Mouse (Mus musculus): ENCODE measurements around the gene Pold4.

The Pold4 gene

DNA sequence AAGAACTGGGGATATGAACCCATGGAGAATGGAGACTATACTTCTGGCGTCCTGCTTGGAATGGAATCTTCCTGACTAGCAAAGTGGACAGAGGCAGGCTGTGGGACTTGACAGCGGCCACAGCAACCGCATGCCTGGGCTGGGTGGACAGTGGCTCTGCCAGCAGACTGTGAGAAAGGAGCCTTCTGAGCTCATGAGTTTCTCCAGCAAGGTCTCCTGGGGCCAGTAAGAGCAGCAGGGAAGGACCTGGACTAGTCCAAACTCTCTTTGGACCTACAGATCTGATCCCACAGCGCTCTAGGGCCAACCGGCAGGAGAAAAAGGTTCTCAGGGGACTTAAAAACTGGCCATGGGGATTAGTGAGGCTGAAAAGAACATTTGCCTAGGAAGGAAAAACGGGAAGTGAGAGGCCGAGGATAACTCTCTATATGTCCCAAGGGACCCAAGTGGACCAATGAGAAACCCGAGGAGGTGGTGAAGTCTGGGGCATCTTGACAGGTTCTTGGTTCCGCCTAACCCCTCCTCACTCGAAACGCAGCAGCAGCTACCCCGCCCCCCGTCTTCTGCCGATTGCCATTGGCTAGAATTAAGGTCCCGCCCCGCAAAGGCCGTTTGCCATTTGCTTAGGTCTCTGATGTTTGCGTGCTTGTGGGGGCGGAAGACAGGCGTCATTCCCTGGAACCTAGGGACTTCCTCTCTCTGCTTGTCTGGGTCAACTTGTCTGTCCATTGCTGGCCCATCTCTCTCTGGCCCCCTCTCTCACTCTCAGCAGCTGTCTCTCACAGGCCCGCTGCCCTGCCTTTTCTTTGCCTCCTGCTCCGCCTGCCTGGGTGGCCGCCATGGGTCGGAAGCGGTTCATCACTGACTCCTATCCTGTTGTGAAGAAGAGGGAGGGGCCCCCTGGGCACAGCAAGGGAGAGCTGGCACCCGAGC lies at the start of gene Pold4:
Gene Pold4, plus strand, starts transcription at position 647 of the 933 bp plus-strand sequence.
- peak; percentile 95 for DNase-seq (ENCODE audit: low spot score)

DNA sequence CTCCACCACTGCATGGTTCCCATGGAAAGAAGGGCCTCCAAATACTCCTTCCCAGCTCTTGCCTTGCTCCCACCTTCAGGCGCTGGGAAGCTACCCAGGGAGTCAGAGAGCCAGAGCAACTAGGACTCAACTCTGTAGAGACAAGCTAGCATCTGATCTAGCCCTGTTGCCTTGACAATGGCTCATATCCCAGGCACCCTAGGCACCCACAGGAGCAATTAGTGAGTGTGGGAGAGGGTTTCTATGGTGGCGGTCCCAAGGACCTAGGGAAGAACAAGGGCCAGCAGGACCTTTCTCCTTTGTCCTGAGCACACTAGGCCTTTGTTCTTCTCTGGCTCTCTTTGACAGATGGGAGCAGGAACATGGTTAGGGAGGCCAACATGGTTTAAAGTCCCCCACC lies 48.0 kb upstream of the Pold4 start:
- no peak for DNase-seq (ENCODE audit: low spot score)

DNA sequence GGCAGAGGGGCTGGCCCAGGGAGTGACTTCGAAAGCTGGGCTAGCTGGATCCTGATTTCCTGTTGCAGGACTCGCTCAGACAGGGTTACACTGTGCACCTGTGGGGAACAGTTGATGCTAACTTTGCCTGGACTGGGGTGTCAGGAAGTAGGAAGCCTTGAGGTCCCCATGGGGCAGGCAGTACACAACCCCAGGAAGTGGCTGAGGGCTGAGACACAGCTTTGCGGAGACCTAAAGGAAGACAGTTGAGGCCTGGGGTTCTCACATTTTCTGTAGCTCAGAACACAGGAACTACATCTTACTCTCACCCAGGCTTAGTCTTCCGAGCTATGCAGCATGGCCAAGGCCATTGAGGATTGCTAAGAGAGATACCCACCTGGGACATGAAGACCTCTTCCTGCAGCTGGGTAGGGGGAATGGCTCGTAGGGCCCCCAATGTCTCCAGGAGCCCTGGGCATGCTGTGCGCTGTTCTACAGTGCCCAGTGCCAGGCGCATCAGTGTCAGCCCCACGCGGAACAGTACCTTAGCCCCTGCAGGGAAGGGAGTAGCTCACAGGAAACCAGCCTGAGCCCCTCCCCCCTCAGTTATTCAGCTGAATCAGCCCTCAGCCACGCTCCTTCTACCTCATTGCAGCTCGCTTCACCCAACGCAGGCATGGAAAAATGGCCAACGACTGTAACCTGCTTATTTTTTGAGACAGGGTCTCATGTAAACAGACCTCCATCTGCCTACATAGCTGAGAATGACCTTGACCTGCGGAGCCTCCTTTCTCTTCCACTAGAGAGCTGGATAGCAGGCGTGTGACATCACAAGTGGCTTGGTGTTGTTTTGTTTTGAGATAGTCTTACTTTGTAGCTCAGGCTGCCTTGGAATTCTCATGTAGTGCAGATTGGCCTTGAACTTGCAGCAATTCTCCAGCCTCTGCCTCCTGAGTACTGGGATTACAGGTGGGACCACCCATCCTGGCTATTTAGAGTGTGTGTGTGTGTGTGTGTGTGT lies 46.4 kb upstream of the Pold4 start:
- DNase-seq (ENCODE audit: low spot score) = no peak

DNA sequence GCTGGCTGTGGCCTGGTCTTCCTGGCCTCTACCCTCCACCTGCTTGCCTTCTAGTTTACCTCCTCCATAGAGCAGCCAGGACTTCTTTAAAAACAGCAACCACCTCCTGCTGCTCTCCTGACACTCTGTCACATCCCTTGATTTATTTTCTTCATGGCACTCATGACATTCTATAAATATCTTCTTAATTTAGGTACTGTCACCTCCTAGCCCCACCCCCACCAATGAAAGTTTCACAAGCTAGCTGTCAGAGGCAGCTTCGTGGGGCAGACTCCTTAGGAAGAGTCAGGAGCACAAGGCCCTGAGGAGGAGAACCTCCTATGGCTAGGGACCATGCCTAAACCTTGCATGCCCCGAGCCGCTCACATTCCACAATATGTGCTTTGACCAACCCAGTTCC lies 44.4 kb upstream of the Pold4 start:
- DNase-seq (ENCODE audit: low spot score) = no peak

DNA sequence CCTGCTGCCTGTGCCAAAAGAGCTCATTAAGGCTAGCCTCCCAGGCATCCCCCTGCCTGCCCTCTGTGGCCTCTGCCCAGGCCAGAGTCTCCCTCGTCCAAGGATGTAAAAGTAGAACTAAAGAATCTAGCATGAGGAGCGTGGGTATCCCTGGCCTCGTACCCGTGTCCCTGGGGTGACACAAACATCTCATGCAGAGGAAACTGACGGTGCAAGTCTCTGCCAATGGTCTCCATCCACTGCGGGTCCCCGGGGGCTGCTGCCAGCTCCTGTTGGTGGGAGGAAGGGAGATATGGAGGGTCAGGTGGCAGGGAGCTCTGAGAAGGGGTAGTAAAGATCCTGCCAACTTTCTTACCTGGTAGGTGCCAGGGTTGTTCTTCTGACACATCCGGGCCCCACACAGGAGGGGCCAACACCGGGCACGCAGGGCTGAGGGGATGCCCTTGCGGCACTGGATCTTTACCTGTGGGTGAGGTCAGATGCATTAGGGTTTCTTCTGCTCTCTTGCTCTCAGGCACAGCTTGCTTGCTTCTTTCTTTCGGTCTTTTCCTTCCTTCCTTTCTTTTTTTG lies 42.6 kb upstream of the Pold4 start:
- DNase-seq (ENCODE audit: low spot score) = no peak

DNA sequence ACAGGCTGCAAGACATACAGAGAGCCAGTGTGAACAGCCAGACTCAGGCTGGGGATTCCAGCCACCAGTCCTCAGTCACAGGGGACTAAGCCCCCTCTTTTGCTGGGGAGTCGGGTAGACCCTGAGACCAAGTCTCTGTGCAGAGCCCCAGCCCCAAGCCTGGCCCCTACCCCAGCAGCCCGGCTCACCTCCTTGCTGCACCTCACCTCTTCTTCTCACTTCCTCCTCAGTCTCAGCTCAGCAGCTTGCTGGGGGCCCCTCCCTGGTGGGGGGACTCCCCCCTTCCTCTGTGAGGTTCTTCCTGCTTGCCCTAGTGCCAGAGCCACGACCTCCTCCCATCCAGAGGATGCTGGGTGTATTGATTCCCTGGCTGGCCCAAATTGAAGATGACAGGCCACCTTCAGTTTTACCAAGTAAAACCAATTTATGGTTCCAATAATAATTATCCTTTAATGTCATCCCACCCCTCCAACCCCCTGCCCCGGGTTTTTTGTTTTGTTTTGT lies 40.8 kb upstream of the Pold4 start, which contains the start of gene Tbc1d10c:
Gene Tbc1d10c, minus strand, starts transcription at position 454 of the 504 bp plus-strand sequence.
- DNase-seq (ENCODE audit: low spot score) = no peak

DNA sequence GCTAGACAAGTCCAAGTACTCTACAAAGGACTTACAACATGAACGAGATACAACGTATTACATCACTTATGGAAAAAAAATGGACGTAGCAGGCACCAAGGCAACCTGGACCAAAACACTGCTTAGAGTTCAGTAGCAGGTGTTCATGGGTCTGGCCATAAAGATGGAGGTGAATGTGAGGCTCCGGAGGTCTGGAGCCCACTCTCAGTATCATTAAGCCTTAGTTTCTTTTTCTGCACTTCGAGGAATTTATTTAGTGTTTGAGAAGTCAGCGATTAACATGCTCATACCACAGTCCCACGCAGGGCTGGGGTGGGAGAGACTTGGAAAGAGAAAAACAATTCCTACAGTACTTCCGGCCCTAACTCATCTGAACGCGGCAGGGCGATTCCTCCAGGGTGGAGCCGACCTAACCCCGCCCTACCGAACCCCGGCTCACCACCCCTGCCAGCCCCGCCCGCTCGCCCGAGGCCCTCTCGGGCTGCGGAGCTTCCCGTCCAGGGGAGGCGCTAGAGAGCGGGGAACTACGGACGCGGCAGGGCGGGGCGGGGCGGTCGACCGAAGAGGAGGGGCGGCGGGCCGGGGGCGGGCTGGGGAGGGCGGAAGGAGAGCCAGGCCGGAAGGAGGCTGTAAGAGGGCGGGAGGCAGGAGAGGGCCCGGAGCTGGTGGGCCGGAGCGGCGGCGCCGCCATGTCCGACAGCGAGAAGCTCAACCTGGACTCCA lies 40.0 kb upstream of the Pold4 start, which contains the start of gene Ppp1ca:
Gene Ppp1ca, plus strand, starts transcription at position 538 of the 723 bp plus-strand sequence.
- peak; percentile 93 for DNase-seq (ENCODE audit: low spot score)

DNA sequence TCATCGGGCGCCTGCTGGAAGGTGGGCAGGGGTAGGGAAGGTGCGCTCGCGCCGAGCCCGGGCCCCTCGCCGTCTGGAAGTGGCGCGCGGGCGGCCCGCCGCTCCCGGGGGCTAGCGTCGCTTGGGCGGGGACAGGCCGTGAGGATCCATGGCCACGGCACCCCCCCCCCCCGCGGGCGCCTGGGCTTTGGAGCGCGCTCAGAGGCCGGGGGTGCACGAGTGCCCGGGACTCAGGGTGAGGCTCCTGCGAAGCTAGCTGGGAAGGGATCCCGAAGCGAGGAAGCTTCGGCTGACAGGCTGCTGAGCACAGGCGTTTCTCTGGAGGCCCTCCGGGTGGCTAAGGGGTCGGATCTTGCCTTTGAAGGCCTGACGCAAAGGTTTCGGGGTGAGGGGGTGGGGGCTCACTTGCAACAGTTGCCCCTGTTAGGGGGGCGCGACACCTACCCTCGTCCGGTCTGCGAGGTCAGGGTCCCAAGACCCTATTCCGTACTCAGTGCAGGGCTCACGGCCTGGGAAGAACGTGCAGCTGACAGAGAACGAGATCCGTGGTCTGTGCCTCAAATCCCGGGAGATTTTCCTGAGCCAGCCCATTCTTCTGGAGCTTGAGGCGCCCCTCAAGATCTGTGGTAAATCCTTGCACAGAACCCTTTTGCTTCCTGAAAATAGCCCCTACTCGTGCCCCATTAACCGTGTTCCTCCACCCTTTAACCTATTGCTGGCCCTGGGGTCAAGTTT lies 39.3 kb upstream of the Pold4 start:
- DNase-seq (ENCODE audit: low spot score) = peak; percentile 31

DNA sequence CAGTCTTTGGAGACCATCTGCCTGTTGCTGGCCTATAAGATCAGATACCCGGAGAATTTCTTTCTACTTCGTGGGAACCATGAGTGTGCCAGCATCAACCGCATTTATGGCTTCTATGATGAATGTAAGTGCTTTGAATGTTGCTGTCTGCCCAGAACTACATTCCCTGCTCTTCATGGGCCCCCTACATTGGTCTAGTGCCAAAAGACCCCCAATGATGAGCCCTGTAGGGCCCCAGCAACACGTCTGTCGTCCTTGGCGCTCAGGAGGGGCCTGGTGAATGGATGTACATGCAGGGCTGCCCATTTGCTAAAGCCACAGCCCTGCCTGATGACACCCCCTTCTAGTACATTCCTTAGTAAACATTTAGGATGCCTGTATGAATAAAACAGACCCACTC lies 38.6 kb upstream of the Pold4 start:
- DNase-seq (ENCODE audit: low spot score) = no peak

DNA sequence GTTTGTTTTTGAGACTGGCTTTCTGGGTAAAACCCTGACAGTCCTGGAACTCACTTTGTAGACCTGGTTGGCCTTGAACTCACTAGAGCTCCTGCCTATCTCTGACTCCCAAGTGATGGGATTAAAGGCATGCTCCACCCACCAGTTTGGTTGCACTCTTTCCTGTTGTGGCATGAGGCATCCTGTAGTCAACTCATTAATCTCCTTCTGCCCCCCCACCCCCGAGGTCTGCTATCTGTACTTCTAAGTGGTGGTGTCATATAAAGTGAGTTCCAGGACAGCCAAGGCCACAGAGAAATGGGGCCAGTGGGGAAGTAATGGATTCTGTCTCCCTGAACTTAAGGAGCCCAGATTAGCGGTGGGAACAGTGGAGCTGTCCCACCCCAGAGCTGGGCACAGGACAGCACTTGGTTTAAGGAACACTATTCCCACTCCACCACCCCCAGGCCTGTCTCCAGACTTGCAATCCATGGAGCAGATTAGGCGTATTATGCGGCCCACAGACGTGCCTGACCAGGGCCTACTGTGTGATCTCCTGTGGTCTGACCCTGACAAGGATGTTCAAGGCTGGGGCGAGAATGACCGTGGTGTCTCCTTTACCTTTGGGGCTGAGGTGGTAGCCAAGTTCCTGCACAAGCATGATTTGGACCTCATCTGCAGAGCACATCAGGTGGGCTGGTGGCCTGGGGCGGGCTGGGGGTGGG lies 37.5 kb upstream of the Pold4 start:
- no peak for DNase-seq (ENCODE audit: low spot score)

DNA sequence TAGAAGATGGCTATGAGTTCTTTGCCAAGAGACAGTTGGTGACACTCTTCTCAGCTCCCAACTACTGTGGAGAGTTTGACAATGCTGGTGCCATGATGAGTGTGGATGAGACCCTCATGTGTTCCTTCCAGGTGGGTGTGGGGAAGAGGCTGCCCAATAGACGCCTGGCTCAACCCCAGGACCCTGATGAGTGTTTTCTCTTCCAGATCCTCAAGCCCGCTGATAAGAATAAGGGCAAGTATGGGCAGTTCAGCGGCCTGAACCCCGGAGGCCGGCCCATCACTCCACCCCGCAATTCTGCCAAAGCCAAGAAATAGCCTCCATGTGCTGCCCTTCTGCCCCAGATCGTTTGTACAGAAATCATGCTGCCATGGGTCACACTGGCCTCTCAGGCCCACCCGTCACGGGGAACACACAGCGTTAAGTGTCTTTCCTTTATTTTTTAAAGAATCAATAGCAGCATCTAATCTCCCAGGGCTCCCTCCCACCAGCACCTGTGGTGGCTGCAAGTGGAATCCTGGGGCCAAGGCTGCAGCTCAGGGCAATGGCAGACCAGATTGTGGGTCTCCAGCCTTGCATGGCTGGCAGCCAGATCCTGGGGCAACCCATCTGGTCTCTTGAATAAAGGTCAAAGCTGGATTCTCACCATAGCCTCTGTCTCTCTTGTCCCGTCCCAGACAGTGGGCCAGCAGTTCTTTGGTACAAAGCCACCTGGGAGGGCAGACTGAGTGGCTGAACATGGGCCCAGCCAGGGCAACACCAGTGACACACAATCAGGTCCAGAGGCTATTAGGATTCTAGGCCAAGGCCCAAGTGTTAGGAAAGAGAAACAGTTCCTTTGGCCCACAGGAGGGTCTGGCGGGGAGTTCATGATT lies 36.7 kb upstream of the Pold4 start:
- no peak for DNase-seq (ENCODE audit: low spot score)

DNA sequence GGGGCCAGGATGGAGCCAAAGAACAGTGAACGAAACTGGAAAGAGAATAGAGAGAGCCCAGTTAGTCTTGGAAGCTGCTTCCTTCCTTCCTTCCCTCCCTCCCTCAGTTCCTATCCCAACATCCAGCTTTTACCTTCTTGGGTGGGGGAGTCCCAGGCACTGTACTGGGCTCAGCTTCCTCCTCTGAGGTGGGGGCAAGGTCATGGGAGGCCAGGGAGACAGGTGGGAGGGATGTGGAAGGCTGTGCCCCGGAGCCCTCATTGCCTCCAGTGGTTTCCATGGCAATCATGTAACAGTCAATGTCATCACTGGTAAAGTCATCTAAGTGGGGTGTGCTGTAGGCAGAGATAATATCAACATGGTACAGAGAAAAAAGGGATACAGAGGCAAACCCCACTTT lies 35.7 kb upstream of the Pold4 start:
- no peak for DNase-seq (ENCODE audit: low spot score)

DNA sequence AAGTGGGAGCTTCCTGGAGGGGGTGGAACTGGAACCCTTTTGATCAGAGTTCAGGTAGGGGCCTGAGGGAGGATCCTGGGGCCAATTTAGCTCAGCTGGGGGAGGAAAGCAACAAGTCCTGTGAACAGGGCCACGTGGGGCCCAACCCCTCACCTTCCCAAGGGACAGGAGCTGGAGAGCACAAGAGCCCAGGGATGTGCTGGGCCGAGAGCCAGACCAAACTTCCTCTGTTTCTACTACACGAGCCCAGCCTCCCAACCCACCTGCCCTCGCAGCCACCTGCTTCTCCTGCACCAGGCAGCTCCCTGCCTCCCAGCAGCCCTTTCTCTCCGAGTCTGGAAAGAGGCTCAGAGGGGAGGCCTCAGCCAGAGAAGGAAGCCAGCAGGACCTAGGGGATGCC lies 35.2 kb upstream of the Pold4 start:
- DNase-seq (ENCODE audit: low spot score) = no peak

DNA sequence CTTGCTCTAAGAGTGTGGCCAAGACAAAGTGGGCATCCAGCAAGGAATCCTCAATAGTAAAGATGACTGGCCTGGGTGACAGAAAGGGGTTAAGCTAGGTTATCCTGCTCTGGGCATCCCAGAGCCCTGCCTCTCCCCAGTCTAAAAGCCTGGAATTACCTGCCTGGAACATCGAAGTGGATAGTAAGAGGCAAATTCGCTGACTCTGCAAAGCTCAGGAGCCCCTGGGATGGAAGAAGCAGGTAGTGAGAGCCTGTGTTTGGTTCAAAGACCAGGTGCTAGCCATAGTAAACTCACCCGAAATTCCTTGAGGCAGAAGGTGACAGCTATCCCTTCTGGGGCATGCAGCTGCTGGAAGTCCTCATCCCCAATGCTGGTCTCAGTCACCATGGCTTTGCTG lies 34.5 kb upstream of the Pold4 start:
- no peak for DNase-seq (ENCODE audit: low spot score)

DNA sequence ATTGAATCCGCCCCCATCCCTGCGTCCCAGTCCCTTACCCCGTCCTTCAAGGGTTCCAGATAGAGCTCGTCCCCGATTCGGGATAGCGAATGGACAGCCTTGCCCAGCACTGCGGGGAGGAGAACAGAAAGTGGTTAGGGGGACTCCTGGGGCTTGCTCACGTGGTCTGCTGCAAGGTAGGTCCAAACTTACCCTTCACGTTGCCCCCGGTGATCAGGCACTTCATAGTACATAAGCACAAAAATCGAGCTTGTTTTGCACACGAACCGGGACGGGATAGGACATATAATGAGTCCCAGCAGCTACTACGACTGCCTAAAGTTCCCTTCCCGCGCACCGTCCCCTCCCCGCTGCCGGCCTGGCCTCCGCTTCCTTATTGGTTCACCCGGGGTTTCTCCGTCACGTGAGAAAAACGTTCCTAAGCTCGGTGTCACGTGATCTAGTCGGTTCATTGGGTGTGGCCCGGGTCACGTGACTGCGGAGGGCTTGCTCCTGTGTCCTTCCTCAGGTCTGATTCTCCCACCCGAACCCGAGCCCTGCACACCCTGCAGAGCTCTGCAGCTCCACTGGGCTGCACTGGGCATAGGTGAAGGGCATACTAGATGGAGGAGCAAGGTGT lies 30.3 kb upstream of the Pold4 start, which contains the start of gene Rad9a:
Gene Rad9a, minus strand, starts transcription at position 372 of the 619 bp plus-strand sequence.
- DNase-seq (ENCODE audit: low spot score) = peak; percentile 100

DNA sequence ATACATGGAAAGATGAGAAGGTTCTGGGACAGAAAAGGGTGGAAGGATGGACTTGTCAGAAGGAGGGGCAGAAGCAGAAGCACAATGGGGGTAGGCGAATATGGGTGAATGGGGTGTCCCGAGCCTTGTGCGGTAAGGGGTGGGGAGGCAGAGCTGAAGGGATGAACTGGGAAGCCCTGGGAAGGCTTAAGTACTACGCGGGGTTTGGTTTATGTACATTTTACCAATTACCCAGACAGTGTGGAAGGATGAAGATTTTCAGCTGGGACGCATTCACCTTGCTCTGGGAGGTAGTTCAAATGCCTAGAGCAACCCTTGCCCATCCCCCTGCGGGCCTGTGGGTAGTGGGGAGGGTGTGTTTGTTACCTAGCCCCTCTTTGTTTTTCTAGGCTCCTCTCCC lies 29.6 kb upstream of the Pold4 start:
- DNase-seq (ENCODE audit: low spot score) = no peak

DNA sequence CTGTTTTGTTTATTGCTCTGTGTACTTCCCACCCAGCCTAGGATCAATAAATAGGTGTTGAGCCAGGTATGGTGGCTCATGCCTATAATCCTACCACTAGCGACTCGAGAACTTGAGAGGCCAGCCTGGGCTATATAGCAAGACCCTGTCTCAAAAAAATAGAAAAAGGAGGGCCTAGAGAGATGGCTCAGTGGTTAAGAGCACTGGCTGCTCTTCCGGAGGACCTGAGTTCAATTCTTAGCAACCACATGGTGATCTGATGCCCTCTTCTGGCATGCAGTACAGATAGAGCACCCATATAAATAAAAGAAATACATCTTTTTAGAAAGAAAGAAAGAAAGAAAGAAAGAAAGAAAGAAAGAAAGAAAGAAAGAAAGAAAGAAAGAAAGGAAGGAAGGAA lies 28.6 kb upstream of the Pold4 start:
- no peak for DNase-seq (ENCODE audit: low spot score)

DNA sequence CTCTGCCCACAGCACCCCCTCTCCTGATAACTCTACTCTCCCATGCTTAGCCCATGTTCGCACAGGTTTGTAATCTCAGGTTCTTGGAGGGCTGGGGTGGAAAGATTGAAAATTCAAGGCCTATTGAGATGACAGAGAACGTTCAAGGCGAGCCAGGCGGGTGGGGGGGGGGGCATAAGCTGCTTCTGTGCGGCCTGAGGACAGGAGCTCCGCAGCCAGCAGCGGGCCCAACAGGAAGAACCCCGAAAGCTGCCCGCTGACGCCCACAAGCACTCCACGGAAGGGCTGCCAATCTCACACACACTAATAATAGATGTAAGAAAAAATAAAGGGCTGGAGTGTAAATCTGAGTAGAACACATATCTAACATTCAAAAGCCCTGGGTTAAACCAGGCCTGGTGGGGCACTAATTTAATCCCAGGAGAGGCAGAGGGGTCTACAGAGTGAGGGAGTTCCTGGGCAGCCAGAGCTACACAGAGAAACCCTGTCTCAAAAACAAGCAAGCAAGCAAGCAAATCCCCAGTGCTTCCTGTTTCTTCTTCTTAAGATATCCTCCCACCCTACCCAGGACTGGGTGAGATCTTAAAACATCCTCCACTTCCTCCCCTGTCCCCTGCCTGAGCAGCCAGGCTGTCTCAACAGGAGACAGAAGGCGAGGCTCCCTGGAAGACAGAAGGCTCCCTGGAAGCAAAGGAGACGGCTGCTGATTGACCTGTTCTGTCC lies 27.9 kb upstream of the Pold4 start:
- DNase-seq (ENCODE audit: low spot score) = no peak
